Mouse (Mus musculus) heart, postnatal 36 days (tissue): ENCODE data around the gene Olfr545. TPM values are rescaled to one million over a fixed set of nuclear protein-coding genes. Genes with fewer than 3 reads are reported as not detected.
A peak's percentile ranks its signal among the peaks of the same experiment; 100 is the strongest.

ENCODE experiments used
- DNase-seq, 2 experiments: peaks; one replicate each; pipeline ENCODE4 v3.0.0; 2021 to 2022
- intact Hi-C: fragments of 180-260 bp; cut with DNase I; formaldehyde crosslinking; loops from one replicate; pipeline ENCODE4 v1.15.1; 2025
- total RNA-seq, 2 experiments: library from RNA; stranded (reverse); gene quantifications; 2 replicates each; pipeline ENCODE4 v1.2.3; 2021

Gene Olfr545
- total RNA-seq, 2 experiments from 2014 or later, result not detected

DNA sequence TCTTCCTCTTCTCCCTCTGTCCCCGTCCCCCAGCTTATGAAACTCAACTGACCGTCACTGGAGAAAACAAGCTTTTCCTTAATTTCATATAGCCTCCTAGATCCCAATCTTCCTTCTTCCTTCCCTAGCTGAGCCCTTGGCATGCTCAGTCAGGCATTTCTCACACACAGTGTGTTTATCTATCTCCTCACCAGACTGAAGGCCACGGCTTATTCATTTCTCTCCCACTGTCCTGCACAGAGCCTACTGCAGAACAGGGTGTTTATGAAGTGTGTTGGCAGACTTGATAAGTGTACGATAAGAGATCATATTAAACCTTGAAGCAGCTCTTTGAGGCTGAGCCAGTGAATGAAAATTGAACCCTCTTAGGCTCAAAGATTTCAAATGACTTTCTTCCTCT lies 18.6 kb downstream of the Olfr545 start:
- DNase-seq, result no peak
- intact Hi-C loops, result no loop called here

DNA sequence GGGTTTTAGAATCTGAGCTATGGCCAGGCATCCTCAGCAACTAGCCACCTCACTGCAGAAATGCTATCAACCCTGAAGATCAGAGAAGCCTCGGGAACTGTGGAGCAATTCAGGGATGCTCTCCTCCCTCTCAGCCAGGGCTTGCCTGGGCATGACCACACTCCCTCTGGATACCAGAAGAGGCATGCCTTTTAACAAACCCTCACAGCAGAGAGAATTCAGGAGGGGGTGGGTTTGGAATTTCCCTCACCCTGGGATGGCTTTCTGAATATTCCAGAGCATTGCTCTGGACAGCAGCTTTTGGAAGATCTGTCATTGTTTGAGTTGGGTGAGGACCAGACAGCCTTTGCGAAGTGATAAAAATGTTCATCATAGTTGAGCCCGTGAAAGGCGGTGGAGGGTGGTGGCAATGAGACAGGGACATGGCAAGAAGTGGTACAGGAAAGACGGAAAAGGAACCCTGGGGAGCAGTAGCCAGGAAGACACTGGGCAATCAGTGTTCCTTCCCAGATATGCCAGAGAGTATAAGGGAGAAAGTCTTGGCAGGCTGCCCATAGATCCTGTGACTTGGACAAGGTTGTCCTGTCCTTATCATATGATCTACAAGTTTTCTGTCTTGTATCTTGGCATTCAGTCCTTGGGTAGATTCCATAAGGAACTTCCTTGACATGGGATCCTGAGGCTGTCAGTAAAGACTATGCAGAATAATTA lies 19.9 kb downstream of the Olfr545 start:
- intact Hi-C loops, result no loop called here
- no peak for DNase-seq

DNA sequence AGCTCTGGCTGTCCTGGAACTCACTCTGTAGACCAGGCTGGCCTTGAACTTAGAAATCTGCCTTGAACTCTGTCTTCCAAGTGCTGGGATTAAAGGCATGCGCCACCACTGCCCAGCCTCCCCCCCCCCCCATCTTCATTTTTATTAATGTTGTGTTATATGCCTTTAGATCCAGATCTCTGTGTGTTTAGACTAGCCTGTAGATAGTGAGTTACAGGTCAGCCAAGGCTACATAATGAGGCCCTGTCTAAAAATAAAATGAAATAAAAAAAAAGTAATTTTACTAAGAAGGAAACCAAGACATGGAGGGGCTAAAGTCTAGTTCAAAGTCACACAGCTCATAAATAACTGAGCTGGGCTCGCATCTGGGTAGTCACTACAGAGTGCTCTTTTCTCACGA lies 20.4 kb downstream of the Olfr545 start:
- no peak for DNase-seq
- intact Hi-C loops, result no loop called here

DNA sequence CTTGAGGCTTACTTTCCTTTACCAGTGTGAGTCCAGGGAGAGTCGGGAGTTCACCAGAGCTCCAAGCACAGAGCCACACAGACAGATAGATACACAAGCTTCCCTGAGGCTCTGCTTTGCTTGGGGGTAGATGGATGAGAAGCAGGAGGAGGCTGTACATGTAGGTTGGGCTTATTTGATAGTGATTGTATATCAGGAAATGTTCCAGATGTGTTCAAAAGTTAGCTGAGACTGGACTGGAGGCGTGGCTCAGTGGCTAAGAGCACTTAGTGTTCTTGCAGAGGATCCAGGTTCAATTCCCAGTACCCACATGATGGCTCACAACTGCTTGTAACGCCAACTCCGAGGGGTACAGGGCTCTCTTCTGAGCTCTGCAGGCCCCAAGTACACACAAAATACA lies 20.9 kb downstream of the Olfr545 start:
- intact Hi-C loops, result no loop called here
- no peak for DNase-seq

DNA sequence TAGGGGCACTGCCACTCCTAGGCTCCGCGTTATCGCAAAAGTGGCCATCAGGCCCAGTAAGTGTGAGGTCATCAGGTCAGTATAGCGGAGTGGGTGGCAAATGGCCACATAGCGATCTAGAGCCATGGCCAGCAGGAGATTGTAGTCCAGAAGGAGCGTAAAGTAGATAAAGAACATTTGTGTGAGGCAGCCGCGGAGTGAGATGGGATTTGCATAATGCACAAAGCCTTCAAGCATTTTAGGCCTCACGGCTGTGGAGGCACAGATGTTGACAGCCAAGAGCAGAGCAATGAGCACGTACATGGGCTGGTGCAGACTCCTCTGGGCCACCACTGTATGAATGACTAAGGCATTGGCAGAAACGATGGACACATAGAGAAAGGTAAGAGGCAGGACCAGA lies 22.0 kb downstream of the Olfr545 start:
- no peak for DNase-seq
- intact Hi-C loops, result no loop called here

DNA sequence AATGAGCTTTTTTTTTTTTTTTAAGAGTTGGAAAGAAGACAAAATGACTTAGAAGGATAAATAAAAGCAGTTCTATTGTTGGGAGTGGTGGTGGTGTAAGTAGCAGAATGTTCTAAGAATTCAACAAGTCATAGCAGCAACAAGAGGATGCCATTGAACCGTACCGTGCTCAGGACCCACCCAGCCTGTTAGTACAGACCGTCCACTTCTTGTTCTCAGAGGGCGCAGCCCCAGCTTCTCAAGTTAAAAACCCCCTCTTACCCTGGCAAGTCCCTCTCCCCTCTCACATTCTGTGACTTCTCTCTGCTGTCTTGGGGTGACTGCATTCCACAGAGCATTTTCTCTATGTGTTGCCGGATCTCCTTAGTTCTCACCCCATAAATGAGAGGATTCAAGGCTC lies 22.8 kb downstream of the Olfr545 start:
- intact Hi-C loops, result no loop called here
- no peak for DNase-seq

DNA sequence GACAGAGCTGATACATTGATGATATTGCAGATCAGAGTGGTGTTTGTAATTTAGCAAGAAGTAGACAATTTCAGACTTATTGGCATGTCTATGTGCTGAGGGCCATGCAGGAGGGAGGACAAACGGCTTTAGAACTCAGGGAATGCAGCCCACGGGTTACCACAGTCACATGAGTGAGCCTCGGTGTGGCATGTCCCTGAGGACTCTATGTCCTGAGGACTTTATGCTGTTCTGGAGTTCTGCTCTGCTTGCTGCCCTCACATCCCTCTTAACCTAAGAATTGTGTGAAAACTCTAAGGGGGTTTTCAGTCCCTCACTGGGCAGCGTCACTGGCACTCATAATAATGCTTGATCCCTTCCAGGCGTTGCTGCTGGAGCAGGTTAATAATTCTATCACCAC lies 26.7 kb downstream of the Olfr545 start:
- intact Hi-C loops, result no loop called here
- DNase-seq, result no peak

DNA sequence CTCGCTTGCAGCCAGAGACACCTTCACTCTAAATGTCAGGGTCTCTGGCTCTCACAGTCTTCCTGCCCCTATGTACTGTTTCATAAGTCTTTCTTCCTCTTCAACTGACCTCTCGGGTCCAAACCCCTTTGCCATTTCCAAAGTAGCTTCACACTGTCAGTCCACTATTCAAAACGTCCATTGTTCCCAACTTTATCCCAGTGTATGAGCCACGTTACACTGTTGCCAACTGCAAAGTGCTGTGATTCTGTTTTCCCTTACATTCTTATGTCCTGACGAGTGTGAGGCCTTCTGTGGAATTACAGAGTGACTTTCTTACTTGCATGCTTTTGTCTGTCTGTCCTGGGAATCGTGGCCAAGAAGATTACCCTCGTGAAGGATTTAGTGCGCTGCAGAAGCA lies 31.8 kb downstream of the Olfr545 start:
- intact Hi-C loops, result no loop called here
- DNase-seq, result no peak

DNA sequence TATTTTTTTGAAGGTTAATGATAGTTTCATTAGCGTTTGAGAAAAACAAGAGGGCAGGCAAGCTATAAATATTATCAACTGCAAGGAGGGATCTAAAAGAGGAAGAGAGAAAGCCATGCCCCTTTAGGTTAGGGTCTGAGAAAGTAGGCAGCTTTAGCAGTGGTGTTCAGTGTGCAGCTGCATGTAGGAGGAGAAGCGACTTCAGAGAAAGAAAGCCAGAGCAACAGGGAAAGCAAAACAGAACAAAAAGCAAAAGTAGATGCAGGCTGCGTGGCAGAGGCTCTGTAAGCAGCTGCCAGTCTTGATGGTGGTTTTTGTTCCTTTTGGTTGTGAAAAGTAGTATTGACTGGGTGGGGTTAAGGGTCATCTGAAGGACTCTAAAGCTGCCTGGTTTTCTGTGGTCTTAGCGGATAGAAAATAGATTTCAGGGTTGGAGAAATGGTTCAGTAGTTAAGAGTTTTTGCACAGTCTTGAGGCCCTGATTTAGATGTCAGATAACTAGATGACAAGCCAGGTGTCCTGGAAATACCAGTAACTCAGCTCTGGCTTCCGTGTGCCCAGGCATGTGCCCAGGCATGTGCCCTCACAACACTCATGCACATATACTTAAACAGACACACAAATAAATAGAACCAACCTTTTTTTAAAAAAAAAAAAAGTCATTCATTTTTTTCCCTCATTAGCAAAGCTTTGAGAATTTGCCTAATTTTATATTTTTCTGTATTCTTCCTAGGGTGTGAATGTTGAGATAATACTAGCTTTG lies 40.6 kb downstream of the Olfr545 start:
- intact Hi-C loops, result no loop called here
- no peak for DNase-seq

DNA sequence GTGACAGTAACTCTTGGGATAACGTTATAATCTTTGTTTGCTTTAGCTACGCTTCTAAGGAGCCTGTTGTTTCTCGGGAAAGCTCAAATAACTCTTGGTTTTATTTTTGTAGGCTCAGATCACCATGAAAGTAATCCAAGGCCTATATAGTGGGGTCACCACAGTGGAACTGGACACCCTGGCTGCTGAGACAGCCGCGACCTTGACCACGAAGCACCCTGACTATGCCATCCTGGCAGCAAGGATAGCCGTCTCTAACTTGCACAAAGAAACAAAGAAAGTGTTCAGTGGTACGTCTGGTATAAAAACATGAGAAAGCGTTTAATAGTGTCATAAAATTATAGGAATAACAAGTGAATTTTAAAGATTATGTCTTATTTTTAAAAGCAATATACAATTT lies 52.9 kb downstream of the Olfr545 start:
- DNase-seq, result no peak
- intact Hi-C loops, result no loop called here

DNA sequence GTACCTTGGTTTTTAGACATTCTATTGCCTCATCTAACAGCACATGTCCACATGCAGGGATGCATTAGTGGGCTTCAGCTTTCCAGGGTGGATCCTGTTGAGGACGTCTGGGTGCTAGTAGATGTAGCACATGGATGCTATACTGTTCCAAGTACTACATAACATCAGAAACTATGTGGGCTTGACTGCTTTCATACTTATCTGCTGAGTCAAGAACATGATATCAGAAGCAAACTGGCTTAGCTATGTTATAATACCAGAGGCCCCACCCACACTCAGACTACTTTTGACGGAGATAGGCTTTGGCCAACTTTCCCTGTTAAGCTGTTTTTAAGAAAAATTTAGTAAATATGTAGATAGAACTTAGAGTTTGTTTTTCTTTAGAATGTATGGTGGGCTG lies 55.1 kb downstream of the Olfr545 start:
- DNase-seq, result no peak
- intact Hi-C loops, result no loop called here

DNA sequence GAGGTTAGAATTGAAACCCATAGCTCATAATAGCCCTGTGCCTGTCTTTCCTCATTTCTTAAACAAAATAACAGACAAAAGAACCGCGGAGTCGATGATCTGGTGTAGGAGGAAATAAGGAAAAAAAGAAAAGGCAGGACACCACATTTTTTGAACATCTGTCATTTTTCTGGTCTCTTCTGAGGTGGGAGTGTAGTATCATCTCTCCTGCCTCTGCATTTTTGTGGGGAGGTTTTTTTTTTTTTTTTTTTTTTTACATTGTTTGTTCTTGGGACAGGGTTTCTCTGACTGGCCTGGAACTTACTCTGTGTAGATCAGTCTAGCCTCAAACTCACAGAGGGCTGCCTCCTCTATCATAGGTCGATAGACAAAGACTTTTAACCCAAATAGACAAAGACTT lies 56.9 kb downstream of the Olfr545 start:
- DNase-seq, result no peak
- intact Hi-C loops, result no loop called here

DNA sequence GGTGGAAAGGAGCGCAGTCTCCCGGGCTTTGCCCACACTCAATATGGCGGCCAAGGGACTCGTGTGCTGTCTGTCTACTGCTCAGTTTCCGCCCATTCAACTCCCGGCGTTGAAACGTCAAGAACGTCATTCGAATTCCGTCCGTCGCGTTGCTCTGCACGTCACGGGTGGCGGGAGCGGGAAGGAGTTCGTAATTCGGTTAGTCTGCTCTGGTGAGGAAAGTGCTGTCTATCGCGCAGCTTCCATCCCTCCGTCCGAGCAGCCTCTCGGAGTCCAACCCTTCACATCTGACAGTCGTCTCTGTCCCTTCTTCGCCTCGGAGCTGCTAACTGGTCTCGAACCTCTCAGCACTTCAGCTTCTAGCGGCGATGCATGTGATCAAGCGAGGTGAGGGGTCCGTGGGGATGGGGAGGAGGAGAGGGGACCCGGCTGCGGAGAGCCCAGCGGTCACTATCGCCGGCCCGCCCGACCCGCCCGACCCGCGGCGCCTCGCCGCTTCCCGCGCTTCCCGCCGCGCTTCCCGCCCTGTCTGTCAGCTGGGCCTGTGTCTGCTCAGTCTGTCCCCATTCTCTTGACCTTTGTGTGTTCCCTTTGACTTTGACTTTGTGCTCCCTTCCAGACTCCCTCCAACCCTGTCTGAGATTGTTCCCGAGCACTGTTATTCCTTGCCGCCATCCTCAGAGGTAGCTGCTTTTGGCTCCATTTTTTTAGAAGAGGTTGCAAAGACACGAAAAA lies 57.5 kb downstream of the Olfr545 start, which contains the start of gene Rrm1:
Rrm1 (plus strand) TSS at position 39 of the 735 bp plus-strand sequence.
- peak; percentile 91 to 94 for DNase-seq
- intact Hi-C loops, result no loop called here

Other genes with a start within 250 kb of the Olfr545 start
- gene Rhog, start 243.5 kb downstream of the Olfr545 start, total RNA-seq, result 10 to 100 TPM; 24.7 to 35.3 TPM
- 10 to 100 TPM; 21.8 to 29.7 TPM for gene Stim1, start 231.8 kb downstream of the Olfr545 start, total RNA-seq
- gene Rrm1, start 57.9 kb downstream of the Olfr545 start, total RNA-seq, result 10 to 100 TPM in 1 of 2 experiments, 1 to 10 TPM in 1; 9.6 to 10.9 TPM
- not detected for gene Olfr543, start 17.9 kb downstream of the Olfr545 start, total RNA-seq
- not detected for gene Olfr544, start 11.3 kb downstream of the Olfr545 start, total RNA-seq
- gene Olfr547, start 35.2 kb upstream of the Olfr545 start, total RNA-seq, result not detected
- gene Olfr548-ps1, start 41.3 kb upstream of the Olfr545 start, total RNA-seq, result not detected
- gene Olfr549, start 50.3 kb upstream of the Olfr545 start, total RNA-seq, result not detected
- gene Trim21, start 65.9 kb upstream of the Olfr545 start, total RNA-seq, result 1 to 10 TPM; 5.2 to 7.0 TPM
- gene Olfr550, start 71.9 kb upstream of the Olfr545 start, total RNA-seq, result under 1 TPM in 1 of 2 experiments, not detected in 1; 0.08 TPM
- gene Olfr551, start 92.3 kb upstream of the Olfr545 start, total RNA-seq, result not detected
- under 1 TPM; 0.14 TPM for gene Olfr552, start 98.2 kb upstream of the Olfr545 start, total RNA-seq
- gene Olfr553, start 118.6 kb upstream of the Olfr545 start, total RNA-seq, result not detected
- gene Olfr554, start 138.9 kb upstream of the Olfr545 start, total RNA-seq, result not detected
- not detected for gene Olfr555, start 159.2 kb upstream of the Olfr545 start, total RNA-seq
- gene Olfr556, start 165.3 kb upstream of the Olfr545 start, total RNA-seq, result not detected
- 1 to 10 TPM; 7.7 to 8.4 TPM for gene Trim68, start 187.8 kb upstream of the Olfr545 start, total RNA-seq
- gene Olfr557, start 196.3 kb upstream of the Olfr545 start, total RNA-seq, result not detected
- gene Olfr558, start 202.6 kb upstream of the Olfr545 start, total RNA-seq, result 1 to 10 TPM; 2.5 to 3.0 TPM
- not detected for gene Olfr33, start 219.5 kb upstream of the Olfr545 start, total RNA-seq
- gene Olfr559, start 227.9 kb upstream of the Olfr545 start, total RNA-seq, result not detected